Mouse (Mus musculus): ENCODE results near the gene Olfr347.

DNA sequence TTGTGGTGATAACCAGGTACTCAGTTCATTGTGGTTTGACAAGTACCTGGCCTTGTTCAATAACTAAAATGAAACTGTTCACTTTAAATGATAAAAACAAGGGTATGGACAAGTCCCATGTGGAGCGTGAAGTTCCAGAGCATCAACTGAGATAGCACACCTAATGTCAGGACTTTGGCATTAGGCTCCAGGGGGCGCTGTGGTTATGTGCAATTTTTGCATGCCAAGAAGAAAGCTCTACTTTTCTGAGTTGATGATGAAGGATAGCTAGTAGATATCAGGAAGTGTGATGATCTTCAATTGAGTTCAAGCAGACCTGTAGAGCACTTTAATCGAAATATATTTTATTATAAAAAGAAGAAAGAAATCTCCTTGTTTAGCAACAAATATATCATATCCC lies 4.5 kb downstream of the Olfr347 start:
- no peak for TF ChIP-seq CTCF (IDR thresholded peaks at IDR 0.05; ENCODE audit: extremely low read depth, insufficient read length, insufficient replicate concordance, low read depth, low read length)
- TF ChIP-seq POLR2A (IDR thresholded peaks at IDR 0.05; ENCODE audit: low read depth, low read length): no peak
